In genomic region chr5:147435751-147436150, GRCm38 (mm10) we compare ENCODE assay signal across 10 mouse cellular contexts. TPM values are rescaled to one million over a fixed set of nuclear protein-coding genes. Genes with fewer than 3 reads are reported as not detected.
DNase-seq lines count a peak whose midpoint lies in the region; ATAC-seq and TF ChIP-seq lines count a peak whose summit lies in the region.
"Had no signal": no experiment of that assay in that cellular context is flagged by ENCODE, and none has a peak within 500 bp of the region (broad histone marks: within the 10 kb centered on the region; RNA-seq: fewer than 3 reads in every experiment).

No protein-coding gene starts in this region.

- no peak for TF ChIP-seq POLR2A in liver, adult 2 months (IDR thresholded peaks at IDR 0.05; ENCODE audit: extremely low read depth, insufficient read depth, low read length)

- no peaks in the 10 kb centered on the region for H3K9me3 ChIP-seq in heart, embryonic 15.5 days (replicated peaks)
- no peaks in the 10 kb centered on the region for H3K9me3 ChIP-seq in heart, embryonic 11.5 days (replicated peaks; ENCODE audit: control insufficient read depth, low read length)

- peak overlapping the region; percentile 30 for H3K4me2 ChIP-seq in heart, embryonic 15.5 days
- H3K4me2 ChIP-seq in heart, embryonic 11.5 days = no peak overlapping the region

- DNase-seq in liver, adult 2 months (ENCODE audit: extremely low read depth, low read depth, low spot score) = peak; percentile 76
- DNase-seq in liver = no peak
- DNase-seq in kidney, adult 9 months = peak; percentile 66
- DNase-seq in kidney, postnatal 25 days = peak; percentile 44 to 71
- DNase-seq in frontal cortex, adult 2 months (ENCODE audit: extremely low spot score in 1 of 2, low spot score in 1 of 2) = no peak
- DNase-seq: right cerebral cortex, adult 18-20 months had no signal

- H3K4me3 ChIP-seq in heart, embryonic 15.5 days = no peak overlapping the region
- no peak overlapping the region for H3K4me3 ChIP-seq in heart, embryonic 11.5 days (ENCODE audit: low read depth, low read length)
- no peak overlapping the region for H3K4me3 ChIP-seq in liver, adult 2 months (ENCODE audit: insufficient read depth, low read depth, low read length)

- no peak overlapping the region for H3K9ac ChIP-seq in heart, embryonic 15.5 days
- H3K9ac ChIP-seq in heart, embryonic 11.5 days (ENCODE audit: low read depth, low read length) = no peak overlapping the region
- H3K9ac ChIP-seq in liver, adult 2 months (ENCODE audit: low read depth, low read length) = no peak overlapping the region

- H3K27me3 ChIP-seq in heart, embryonic 15.5 days = no peaks in the 10 kb centered on the region
- no peaks in the 10 kb centered on the region for H3K27me3 ChIP-seq in heart, embryonic 11.5 days (ENCODE audit: control insufficient read depth, insufficient read depth, low read length)
- H3K27me3 ChIP-seq in liver, adult 2 months (ENCODE audit: control insufficient read depth, insufficient read depth, low read length) = no peaks in the 10 kb centered on the region

- peaks cover 61% of the 10 kb centered on the region for H3K4me1 ChIP-seq in heart, embryonic 15.5 days (replicated peaks)
- H3K4me1 ChIP-seq in heart, embryonic 11.5 days (ENCODE audit: control insufficient read depth, insufficient read depth, low read length) = peaks cover 42% of the 10 kb centered on the region
- peaks cover 44% of the 10 kb centered on the region for H3K4me1 ChIP-seq in liver, adult 2 months (ENCODE audit: control insufficient read depth, insufficient read depth, low read length)

- no peak for TF ChIP-seq CTCF in liver, adult 2 months (IDR thresholded peaks at IDR 0.05; ENCODE audit: low read depth, low read length)

- H3K36me3 ChIP-seq in heart, embryonic 15.5 days = no peaks in the 10 kb centered on the region
- H3K36me3 ChIP-seq in heart, embryonic 11.5 days (ENCODE audit: control insufficient read depth, insufficient read depth, low read length) = 0 out of 2 replicates have a peak, but pooled peaks cover 2% of the 10 kb centered on the region
- no peaks in the 10 kb centered on the region for H3K36me3 ChIP-seq in liver, adult 2 months (ENCODE audit: control insufficient read depth, insufficient read depth, low read length)

- WGBS in heart, embryonic 15.5 days = 55% methylated on average over 2 of the region's 2 CpGs
- WGBS in heart, embryonic 11.5 days (ENCODE audit: insufficient replicate concordance) = 71% methylated on average over 2 of the region's 2 CpGs
- 8% methylated on average over 2 of the region's 2 CpGs for WGBS in liver, adult 2 months

- ATAC-seq in heart, embryonic 15.5 days (replicated peaks; ENCODE audit: insufficient number of reproducible peaks, insufficient read depth, low FRiP score, low read depth) = no peak
- ATAC-seq in heart, embryonic 11.5 days (replicated peaks; ENCODE audit: insufficient number of reproducible peaks, low FRiP score, low TSS enrichment) = no peak
- ATAC-seq in monocyte, adult 5-6 weeks (replicated peaks; ENCODE audit: insufficient number of reproducible peaks, low FRiP score, low TSS enrichment, poor library complexity, severe bottlenecking) = no peak
- ATAC-seq: midbrain, embryonic 16.5 days had no signal

- peaks cover 64% of the 10 kb centered on the region for H3K79me2 ChIP-seq in liver, adult 2 months (ENCODE audit: control insufficient read depth, insufficient read depth, low read length)

- peak overlapping the region; percentile 43 for H3K27ac ChIP-seq in heart, embryonic 15.5 days
- H3K27ac ChIP-seq in heart, embryonic 11.5 days (ENCODE audit: low read depth, low read length) = no peak overlapping the region
- H3K27ac ChIP-seq in liver, adult 2 months (replicated peaks; ENCODE audit: insufficient read depth, low read depth, low read length) = 0 out of 2 replicates have a peak overlapping the region, but pooled peaks have one; percentile 4

RNA-seq across cellular contexts. Expression of gene Pan3, which starts 5.8 kb away (rescaled TPM):
- polyA plus RNA-seq in heart, embryonic 15.5 days (2015; fragmentation: Nextera tagmentation; extraction: Ambion mirVana) = 43.2 and 43.5 TPM in 2 replicates
- polyA plus RNA-seq in heart, embryonic 11.5 days (2014; fragmentation: Nextera tagmentation; extraction: Ambion mirVana) = 43.7 and 54.9 TPM in 2 replicates
- 42.7 and 47.1 TPM in 2 replicates for total RNA-seq in liver, adult 2 months (2014; rRNA removed)
- 6.9 and 11.6 TPM in 2 replicates for polyA plus RNA-seq in liver, adult 2 months (2012; rRNA removed)
- 167 to 270 TPM (median 183 TPM) in 3 replicates for total RNA-seq in monocyte, adult 5-6 weeks (2017)
- 48.7 and 55.7 TPM in 2 replicates for polyA plus RNA-seq in frontal cortex, adult 2 months (2012; rRNA removed)

RNA-seq across cellular contexts. Expression of gene Flt3, which starts 35.5 kb away (rescaled TPM):
- polyA plus RNA-seq in heart, embryonic 15.5 days (2015; fragmentation: Nextera tagmentation; extraction: Ambion mirVana) = 0.09 and 0.24 TPM in 2 replicates
- polyA plus RNA-seq in heart, embryonic 11.5 days (2014; fragmentation: Nextera tagmentation; extraction: Ambion mirVana) = 0.10 TPM in 2 replicates
- 0.18 and 0.27 TPM in 2 replicates for total RNA-seq in liver, adult 2 months (2014; rRNA removed)
- 0.14 and 0.16 TPM in 2 replicates for polyA plus RNA-seq in liver, adult 2 months (2012; rRNA removed)
- 1.7 to 3.9 TPM (median 3.2 TPM) in 3 replicates for total RNA-seq in monocyte, adult 5-6 weeks (2017)
- 5.6 and 5.9 TPM in 2 replicates for polyA plus RNA-seq in frontal cortex, adult 2 months (2012; rRNA removed)

Comparison
In these comparisons a context has a peak if more than half of its experiments do, and no peak if none do; other contexts are left out.
1. DNase-seq: peak in liver, adult 2 months (single experiment), kidney, adult 9 months (single experiment) and kidney, postnatal 25 days (2 of 2); none in liver (single experiment) and frontal cortex, adult 2 months (0 of 2).